ENCODE assay signal across 18 mouse cellular contexts in the genomic region with DNA sequence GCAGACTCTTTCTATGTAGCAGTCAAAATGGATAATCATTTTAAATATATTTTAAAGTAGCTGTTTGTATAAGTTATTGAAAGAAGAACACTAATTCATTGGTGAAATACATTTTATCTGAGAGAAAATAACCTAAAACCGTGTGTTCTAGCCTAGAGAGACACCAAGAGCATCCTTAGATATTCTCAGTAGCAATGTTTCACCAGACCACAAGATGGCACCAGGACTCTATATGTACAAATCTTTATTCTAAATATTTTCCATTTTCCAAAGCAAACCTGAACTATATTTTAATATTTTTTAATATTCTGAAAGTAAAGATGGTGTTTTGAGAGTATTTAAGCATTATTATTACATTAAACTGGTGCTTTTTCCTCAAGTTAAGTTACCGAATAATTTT. TPM values are rescaled to one million over a fixed set of nuclear protein-coding genes. Genes with fewer than 3 reads are reported as not detected.
DNase-seq lines count a peak whose midpoint lies in the region; TF ChIP-seq lines count a peak whose summit lies in the region.
"Had no signal": no experiment of that assay in that cellular context is flagged by ENCODE, and none has a peak within 500 bp of the region (broad histone marks: within the 10 kb centered on the region; RNA-seq: fewer than 3 reads in every experiment).

No protein-coding gene starts in this region.

- TF ChIP-seq POLR2A in cortical plate, adult 2 months (IDR thresholded peaks at IDR 0.05; ENCODE audit: extremely low read depth, insufficient read depth, low read length) = no peak

- intact Hi-C loops in gastrocnemius, adult 2 months (cut with DNase I) = no loop called here
- intact Hi-C loops in left cerebral cortex, postnatal 14 days (cut with DNase I) = no loop called here
- intact Hi-C loops in left cerebral cortex, postnatal 36 days (cut with DNase I) = loop anchor here (5.0 kb wide), 1 partner anchor 39 kb away; no protein-coding TSS in a partner anchor

- no peaks in the 10 kb centered on the region for H3K27me3 ChIP-seq in E14TG2a.4 (ENCODE audit: insufficient read depth, low read length)
- H3K27me3 ChIP-seq: intestine, embryonic 15.5 days; limb, embryonic 12.5 days had no signal

- no peak for DNase-seq in gastrocnemius, adult 2 months
- DNase-seq in gastrocnemius, adult 8-10 months (ENCODE audit: low spot score in 2 of 2) = no peak
- DNase-seq in left cerebral cortex, postnatal 14 days (ENCODE audit: low spot score in 2 of 2) = peak; percentile 25 to 44
- no peak for DNase-seq in left cerebral cortex, postnatal 36 days (ENCODE audit: low spot score in 2 of 2)
- no peak for DNase-seq in layer of hippocampus, adult 8-10 months (ENCODE audit: low spot score in 2 of 2)
- DNase-seq: gastrocnemius, postnatal 25 days; layer of hippocampus, adult 9-11 months; lung, postnatal 36 days; right cerebral cortex, postnatal 14 days had no signal

- H3K9me3 ChIP-seq in E14TG2a.4 (ENCODE audit: low read length) = peaks cover 25% of the 10 kb centered on the region
- H3K9me3 ChIP-seq: forebrain, embryonic 10.5 days; intestine, embryonic 15.5 days; limb, embryonic 12.5 days had no signal

- no peaks in the 10 kb centered on the region for H3K36me3 ChIP-seq in E14TG2a.4 (ENCODE audit: insufficient read depth, low read length)
- H3K36me3 ChIP-seq: forebrain, embryonic 10.5 days; intestine, embryonic 15.5 days; limb, embryonic 12.5 days had no signal

- no peak overlapping the region for H3K4me3 ChIP-seq in gastrocnemius, adult 2 months
- H3K4me3 ChIP-seq in E14TG2a.4 (replicated peaks; ENCODE audit: low read length) = no peak overlapping the region
- H3K4me3 ChIP-seq in cortical plate, adult 2 months (ENCODE audit: insufficient read depth, low read length) = no peak overlapping the region
- H3K4me3 ChIP-seq: forebrain, embryonic 10.5 days; intestine, embryonic 15.5 days; limb, embryonic 12.5 days had no signal

- TF ChIP-seq CTCF in gastrocnemius, adult 2 months (IDR thresholded peaks at IDR 0.05) = peak; percentile 33; the same call in 1 of the 2 replicates
- peak; percentile 21 for TF ChIP-seq CTCF in E14TG2a.4 (conservative IDR thresholded peaks at IDR 0.05; ENCODE audit: low read length)
- TF ChIP-seq CTCF in cortical plate, adult 2 months (IDR thresholded peaks at IDR 0.05; ENCODE audit: extremely low read depth, insufficient read depth, low read length) = 0 out of 2 replicates have a peak, but pooled peaks have one; percentile 3

- H3K27ac ChIP-seq in gastrocnemius, adult 2 months = no peak overlapping the region
- H3K27ac ChIP-seq in cortical plate, adult 2 months (ENCODE audit: insufficient read depth, low read length) = no peak overlapping the region
- H3K27ac ChIP-seq: forebrain, embryonic 10.5 days; intestine, embryonic 15.5 days; limb, embryonic 12.5 days had no signal

- H3K4me1 ChIP-seq in E14TG2a.4 (replicated peaks; ENCODE audit: low read depth, low read length) = no peaks in the 10 kb centered on the region
- H3K4me1 ChIP-seq in cortical plate, adult 2 months (ENCODE audit: control insufficient read depth, insufficient read depth, low read length) = no peaks in the 10 kb centered on the region
- H3K4me1 ChIP-seq: forebrain, embryonic 10.5 days; intestine, embryonic 15.5 days; limb, embryonic 12.5 days had no signal

RNA-seq across cellular contexts. Expression of gene Rergl, which starts 36.7 kb away (rescaled TPM):
- not detected for total RNA-seq in gastrocnemius, adult 2 months (2021)
- total RNA-seq in gastrocnemius, adult 8-10 months (2022) = not detected
- total RNA-seq in left cerebral cortex, postnatal 14 days (2021) = not detected
- not detected for total RNA-seq in left cerebral cortex, postnatal 36 days (2021)
- polyA plus RNA-seq in cortical plate, adult 2 months (2012; rRNA removed) = not detected in 2 replicates
- not detected for total RNA-seq in layer of hippocampus, adult 8-10 months (2022)
- total RNA-seq: common myeloid progenitor, adult 5-6 weeks; gastrocnemius, postnatal 25 days had no signal
- polyA plus RNA-seq: forebrain, embryonic 10.5 days; heart, embryonic 16.5 days; limb, embryonic 12.5 days; midbrain, embryonic 16.5 days; neural tube, embryonic 14.5 days had no signal

RNA-seq across cellular contexts. Expression of gene Pik3c2g, which starts 48.6 kb away (rescaled TPM):
- total RNA-seq in gastrocnemius, adult 2 months (2021) = not detected
- not detected for total RNA-seq in gastrocnemius, adult 8-10 months (2022)
- total RNA-seq in left cerebral cortex, postnatal 14 days (2021) = under 1 TPM; 0.34 to 0.37 TPM
- under 1 TPM; 0.12 to 0.25 TPM for total RNA-seq in left cerebral cortex, postnatal 36 days (2021)
- polyA plus RNA-seq in cortical plate, adult 2 months (2012; rRNA removed) = 0.02 and 0.04 TPM in 2 replicates
- under 1 TPM in 2 of 4 experiments, not detected in 2; 0.12 to 0.49 TPM for total RNA-seq in layer of hippocampus, adult 8-10 months (2022)
- total RNA-seq: common myeloid progenitor, adult 5-6 weeks; gastrocnemius, postnatal 25 days had no signal
- polyA plus RNA-seq: forebrain, embryonic 10.5 days; heart, embryonic 16.5 days had no signal

Comparison
In these comparisons a context has a peak if more than half of its experiments do, and no peak if none do; other contexts are left out.
1. DNase-seq: peak in left cerebral cortex, postnatal 14 days (2 of 2); none in gastrocnemius, adult 2 months (single experiment), gastrocnemius, adult 8-10 months (0 of 2), left cerebral cortex, postnatal 36 days (0 of 2) and layer of hippocampus, adult 8-10 months (0 of 2).
2. Peak in every context shown above with its lines, with median percentiles within 50 percentile points of each other: CTCF ChIP-seq.